Mouse (Mus musculus): ENCODE data around the gene 1700015F17Rik.

1700015F17Rik gene

DNA sequence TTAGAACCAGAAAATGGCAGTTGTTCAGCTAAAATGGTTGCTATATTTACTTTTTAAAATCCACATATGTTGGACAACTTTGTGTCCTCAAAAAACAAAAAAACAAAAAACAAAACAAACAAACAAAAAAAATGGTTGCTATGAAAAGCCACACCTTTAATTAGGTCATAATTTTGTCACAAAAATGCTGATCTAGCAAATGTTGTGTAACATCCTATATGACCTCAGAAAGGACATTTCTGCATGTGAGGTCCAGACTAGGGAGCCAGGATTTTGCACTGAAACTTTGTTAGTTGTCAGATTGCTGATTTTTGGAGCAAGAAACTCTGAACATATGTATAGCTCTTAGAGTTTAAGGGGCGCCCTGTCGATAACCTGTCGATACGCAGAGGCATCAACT is 55.9 kb downstream of the 1700015F17Rik start:
- no peak for DNase-seq

DNA sequence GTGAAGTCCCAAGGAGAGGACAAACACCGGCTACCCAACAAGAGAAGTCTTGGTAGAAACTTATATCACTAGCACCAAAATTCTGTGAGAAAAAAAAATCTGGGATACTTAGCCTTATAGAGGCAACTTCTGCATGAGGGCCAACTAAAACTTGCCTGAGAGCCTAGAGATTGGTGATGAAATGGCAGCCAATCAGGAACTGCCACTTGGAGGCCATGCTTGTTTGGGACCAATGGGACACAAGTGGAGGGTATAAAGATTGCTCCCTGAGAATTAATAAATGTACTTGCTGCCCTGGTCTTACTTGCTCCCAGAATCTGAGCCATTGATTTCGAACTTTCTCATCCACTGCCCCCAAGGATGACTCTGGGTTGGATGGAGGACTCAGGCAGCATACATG is 57.5 kb downstream of the 1700015F17Rik start:
- DNase-seq, result no peak

DNA sequence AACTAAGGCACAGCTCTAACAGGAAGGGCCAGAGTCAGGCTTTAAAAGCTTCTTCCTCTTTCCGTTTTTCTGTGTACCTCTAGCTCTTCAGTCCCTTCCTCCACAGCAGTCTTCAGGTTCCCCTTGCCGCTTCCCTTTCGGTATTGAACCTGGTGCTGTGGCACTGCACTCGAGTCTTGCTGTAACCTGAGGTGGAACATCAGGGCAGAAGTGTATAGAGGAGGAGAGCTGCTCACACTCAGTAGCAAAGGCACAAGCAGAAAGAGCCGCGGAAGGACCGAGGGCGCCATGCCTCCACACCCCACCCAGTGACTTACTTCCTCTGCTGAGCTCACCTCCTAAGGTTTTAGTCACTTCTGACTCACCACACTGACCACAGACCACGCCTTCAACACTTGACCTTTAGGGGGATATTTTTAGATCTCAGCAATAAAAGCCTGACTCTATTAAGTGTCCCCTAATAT is 58.9 kb downstream of the 1700015F17Rik start, which contains the start of gene Cdk14:
Gene Cdk14 (minus strand): TSS at position 321 of the 464 bp plus-strand sequence.
- DNase-seq, result no peak

DNA sequence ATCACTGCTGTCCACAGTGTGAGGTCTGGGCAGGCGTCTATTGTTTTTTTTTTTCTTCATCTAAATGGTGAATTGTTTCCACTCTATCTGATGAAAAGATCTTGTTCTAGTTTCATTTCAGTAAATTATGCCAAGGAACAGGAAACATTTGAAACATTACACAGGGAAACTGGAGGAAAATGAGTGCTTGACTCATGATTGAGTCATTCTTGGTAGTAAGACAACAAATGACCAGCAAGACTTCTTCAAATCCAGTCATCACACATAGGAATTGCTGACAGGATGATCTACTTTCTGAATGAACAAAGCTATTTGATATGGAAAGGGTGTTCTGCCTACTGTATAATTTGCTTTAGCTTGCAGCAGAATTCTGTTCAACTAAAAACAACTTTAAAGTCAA is 59.7 kb downstream of the 1700015F17Rik start:
- no peak for DNase-seq

DNA sequence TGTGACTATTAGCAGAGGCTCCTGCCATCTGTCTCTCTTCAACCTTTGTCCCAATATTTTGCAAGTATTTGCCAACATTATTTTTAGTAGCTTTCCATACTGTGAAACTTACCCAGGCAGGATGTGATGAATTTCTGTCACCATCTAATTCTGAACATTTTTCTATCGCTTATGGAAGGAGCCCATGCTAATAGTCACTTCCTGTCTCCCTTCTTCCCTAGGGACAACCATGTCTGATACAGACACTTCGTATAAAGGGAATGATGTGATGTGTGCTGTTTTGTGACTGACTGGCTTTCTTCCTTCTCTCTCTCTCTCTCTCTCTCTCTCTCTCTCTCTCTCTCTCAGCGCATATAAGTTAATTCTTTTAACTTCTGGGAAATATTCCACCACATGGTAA is 64.1 kb downstream of the 1700015F17Rik start:
- DNase-seq, result no peak

DNA sequence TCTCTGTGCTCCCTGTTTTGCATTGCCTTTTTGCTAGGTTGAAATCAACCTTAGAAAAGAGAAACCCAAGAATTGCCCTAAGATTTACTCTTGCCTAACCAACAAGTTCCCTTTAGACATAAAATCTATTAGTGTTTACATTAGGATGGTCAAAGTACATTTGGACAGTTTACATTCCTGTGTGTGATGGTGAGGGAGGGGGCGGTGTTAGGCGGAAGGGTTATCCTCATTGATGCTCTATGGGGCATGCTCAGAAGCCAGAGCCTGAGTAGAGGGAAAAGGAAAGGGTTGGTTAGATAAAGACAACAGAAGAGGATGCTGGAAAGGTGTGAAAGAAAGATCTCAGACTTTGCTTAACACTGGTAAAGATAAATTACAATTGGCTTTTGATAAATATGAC is 67.1 kb downstream of the 1700015F17Rik start:
- DNase-seq, result no peak

DNA sequence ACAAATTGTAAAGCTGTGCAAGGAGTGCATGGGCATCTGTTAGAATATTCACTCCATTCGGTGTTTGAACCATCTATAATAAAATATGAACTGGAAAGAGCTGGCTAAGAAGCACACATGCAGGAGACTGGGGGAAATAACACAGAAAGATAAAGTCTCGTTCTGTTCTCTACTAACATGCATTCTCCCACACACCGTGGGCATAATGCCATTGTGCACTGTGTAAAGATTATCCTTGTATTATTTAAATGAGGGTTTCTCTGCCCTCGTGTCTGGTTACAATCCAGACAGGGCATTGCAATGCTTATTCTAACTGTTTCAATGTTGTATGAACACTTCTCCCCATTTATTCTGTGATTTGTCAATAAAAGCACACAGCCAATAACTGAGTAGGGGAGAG is 77.0 kb downstream of the 1700015F17Rik start:
- no peak for DNase-seq

DNA sequence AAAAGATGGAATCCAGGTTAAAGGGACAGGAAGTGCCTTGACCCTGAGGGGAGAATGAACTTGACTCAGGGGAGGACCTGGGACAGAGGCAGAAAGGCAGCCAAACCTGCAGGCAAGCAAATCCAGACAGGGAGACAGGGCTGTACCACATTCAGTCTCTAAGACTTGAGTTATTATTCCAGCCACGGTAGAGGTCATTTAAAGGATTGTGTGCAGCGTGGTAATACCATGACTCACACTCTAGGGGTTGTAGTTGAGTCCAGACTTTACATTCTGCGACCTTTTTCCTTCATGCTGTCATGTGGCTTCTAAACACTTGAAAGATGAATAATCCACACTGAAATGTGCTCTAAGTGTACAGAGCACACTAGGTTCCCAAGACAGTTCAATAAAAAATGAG is 86.2 kb downstream of the 1700015F17Rik start:
- DNase-seq, result no peak

Measured in cerebellum, adult 11 months (tissue).